Mouse (Mus musculus): Measurements from ENCODE around the gene Reln.

Reln gene

GRCm38 (mm10) chr5:22116922-22117321 is 227.6 kb downstream of the Reln start:
- no peak for DNase-seq (ENCODE audit: low spot score)

- DNase-seq (ENCODE audit: low spot score), result no peak
Observed at GRCm38 (mm10) chr5:22106811-22107485, 237.6 kb downstream of the Reln start.

- no peak for DNase-seq (ENCODE audit: low spot score)
Observed at GRCm38 (mm10) chr5:22094984-22095383, 249.5 kb downstream of the Reln start.

GRCm38 (mm10) chr5:22094043-22094442 is 250.5 kb downstream of the Reln start:
- DNase-seq (ENCODE audit: low spot score), result no peak

- DNase-seq (ENCODE audit: low spot score), result no peak
Observed at GRCm38 (mm10) chr5:22093157-22093865, 251.2 kb downstream of the Reln start.

GRCm38 (mm10) chr5:22080468-22080986 is 264.0 kb downstream of the Reln start:
- no peak for DNase-seq (ENCODE audit: low spot score)

- DNase-seq (ENCODE audit: low spot score), result no peak
Observed at GRCm38 (mm10) chr5:22074971-22075370, 269.5 kb downstream of the Reln start.

GRCm38 (mm10) chr5:22072591-22072990 is 271.9 kb downstream of the Reln start:
- DNase-seq (ENCODE audit: low spot score), result no peak

- DNase-seq (ENCODE audit: low spot score), result no peak
Observed at GRCm38 (mm10) chr5:22059251-22059650, 285.3 kb downstream of the Reln start.

- no peak for DNase-seq (ENCODE audit: low spot score)
Observed at GRCm38 (mm10) chr5:22041825-22042224, 302.7 kb downstream of the Reln start.

GRCm38 (mm10) chr5:22039375-22040149 is 304.9 kb downstream of the Reln start:
- no peak for DNase-seq (ENCODE audit: low spot score)

GRCm38 (mm10) chr5:22035201-22035600 is 309.3 kb downstream of the Reln start:
- no peak for DNase-seq (ENCODE audit: low spot score)

- no peak for DNase-seq (ENCODE audit: low spot score)
Observed at GRCm38 (mm10) chr5:22033039-22033438, 311.5 kb downstream of the Reln start.

- no peak for DNase-seq (ENCODE audit: low spot score)
Observed at GRCm38 (mm10) chr5:22031653-22032052, 312.8 kb downstream of the Reln start.

GRCm38 (mm10) chr5:22028379-22028778 is 316.1 kb downstream of the Reln start:
- no peak for DNase-seq (ENCODE audit: low spot score)

- DNase-seq (ENCODE audit: low spot score), result no peak
Observed at GRCm38 (mm10) chr5:22027240-22027875, 317.1 kb downstream of the Reln start.

- no peak for DNase-seq (ENCODE audit: low spot score)
Observed at GRCm38 (mm10) chr5:22025746-22026145, 318.8 kb downstream of the Reln start.

GRCm38 (mm10) chr5:22024108-22024507 is 320.4 kb downstream of the Reln start:
- no peak for DNase-seq (ENCODE audit: low spot score)

GRCm38 (mm10) chr5:22017896-22018295 is 326.6 kb downstream of the Reln start:
- no peak for DNase-seq (ENCODE audit: low spot score)

- DNase-seq (ENCODE audit: low spot score), result no peak
Observed at GRCm38 (mm10) chr5:22014459-22014858, 330.0 kb downstream of the Reln start.

GRCm38 (mm10) chr5:22009142-22009541 is 335.4 kb downstream of the Reln start:
- DNase-seq (ENCODE audit: low spot score), result no peak

Measured in ovary, postnatal 14 days (tissue).